Mouse (Mus musculus) testis, adult 2 months (tissue): ENCODE measurements around the gene Olfr1358.

Source experiments
- CTCF ChIP-seq: fragments of 200-500 bp; IDR thresholded peaks from 2 replicates; pipeline ENCODE4 v1.5.1; 2012; ENCODE audit warnings: low read depth, mild to moderate bottlenecking, inconsistent platforms, low read length, moderate library complexity; ENCODE audit not compliant: control insufficient read depth, insufficient read depth, insufficient replicate concordance
- POLR2A ChIP-seq: fragments of 200-500 bp; IDR thresholded peaks from 2 replicates; pipeline ENCODE4 v1.6.1; 2012; ENCODE audit warnings: low read depth, mild to moderate bottlenecking, inconsistent platforms, low read length, moderate library complexity; ENCODE audit not compliant: control insufficient read depth

DNA sequence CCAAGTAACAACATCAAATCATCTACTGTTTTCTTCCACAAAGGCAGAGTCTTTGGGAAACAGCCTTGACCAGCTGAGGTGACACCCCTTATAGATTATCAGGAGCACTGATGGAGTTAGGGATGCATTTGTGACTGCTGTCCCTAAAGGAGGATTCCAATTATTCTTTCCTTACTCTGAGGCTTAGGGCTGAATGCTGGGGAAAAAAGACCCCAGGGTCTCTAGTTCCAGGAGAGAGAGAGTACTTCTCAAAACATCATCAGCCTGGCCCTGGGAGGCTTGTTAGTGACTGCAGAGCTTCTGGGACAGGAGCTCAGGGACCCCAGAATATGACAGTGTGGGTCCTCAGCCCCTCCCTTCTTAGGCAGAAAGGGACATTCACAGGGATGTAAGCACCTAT, at the start of gene Olfr1358:
- TF ChIP-seq POLR2A (no peak), CTCF (no peak)
